Mouse (Mus musculus) myocyte (in vitro differentiated cells): ENCODE results near the gene Gm10277.

Experiments
- E2F4 ChIP-seq: IDR thresholded peaks from one replicate; pipeline ENCODE4 v1.6.1; 2011; ENCODE audit warnings: mild to moderate bottlenecking, control low read depth, moderate library complexity; ENCODE audit not compliant: insufficient read depth
- MYOD1 ChIP-seq, 3 experiments: IDR thresholded peaks; one replicate each; pipeline ENCODE4 v1.6.1; 2011; ENCODE audit warnings: control low read depth in 2 of 3, low read depth in 2 of 3, mild to moderate bottlenecking in 2 of 3, moderate library complexity in 1 of 3; ENCODE audit not compliant: insufficient read length in 2 of 3, control insufficient read depth in 1 of 3
- POLR2A ChIP-seq: IDR thresholded peaks from one replicate; pipeline ENCODE4 v1.6.1; 2011; ENCODE audit warnings: low read depth, mild to moderate bottlenecking, control low read depth, moderate library complexity; ENCODE audit not compliant: insufficient read length
- POLR2AphosphoS2 ChIP-seq: IDR thresholded peaks from one replicate; pipeline ENCODE4 v1.6.1; 2011; ENCODE audit warnings: low read depth, control low read depth; ENCODE audit not compliant: insufficient read length
- SRF ChIP-seq: IDR thresholded peaks from one replicate; pipeline ENCODE4 v1.6.1; 2011; ENCODE audit warnings: low read depth; ENCODE audit not compliant: control insufficient read depth, insufficient read length
- TCF12 ChIP-seq: IDR thresholded peaks from one replicate; pipeline ENCODE4 v1.6.1; 2011; ENCODE audit warnings: mild to moderate bottlenecking, control low read depth; ENCODE audit not compliant: poor library complexity, insufficient read depth, severe bottlenecking

DNA sequence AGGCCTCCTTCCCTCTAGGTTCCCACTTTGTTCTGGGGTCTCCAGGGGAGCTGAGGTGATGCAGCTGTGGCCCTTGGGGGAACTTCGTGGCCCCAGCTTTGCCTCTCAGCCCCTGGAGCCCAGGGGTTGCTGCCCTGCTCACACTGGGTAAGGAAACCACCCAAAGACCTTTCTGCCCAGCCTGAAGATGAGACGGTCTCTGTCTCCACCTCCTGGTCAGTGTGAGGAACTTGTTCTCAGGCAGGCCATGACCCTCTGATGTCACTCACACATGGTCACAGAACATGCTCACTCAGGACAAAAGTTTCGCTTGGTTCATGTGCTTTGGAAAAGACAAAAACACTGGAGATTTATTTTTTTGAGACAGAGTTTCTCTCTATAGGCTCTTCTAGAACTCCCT lies 28.5 kb upstream of the Gm10277 start:
- TF ChIP-seq POLR2A (no peak), E2F4 (no peak), POLR2AphosphoS2 (no peak), TCF12 (no peak), SRF (no peak), MYOD1 (IDR thresholded peaks at IDR 0.05; ENCODE audit: control insufficient read depth in 1 of 3, insufficient read length in 2 of 3, low read depth in 2 of 3) (no peak)
